Mouse (Mus musculus): ENCODE results near the gene Ddx49.

GRCm38 (mm10) chr8:70283136-70284077, 18.9 kb downstream of the Ddx49 start:
- no peak for TF ChIP-seq POLR2A (IDR thresholded peaks at IDR 0.05; ENCODE audit: borderline replicate concordance, insufficient read depth, low read length)
- TF ChIP-seq CTCF (IDR thresholded peaks at IDR 0.05; ENCODE audit: borderline replicate concordance, insufficient read depth, low read depth, low read length), result no peak

Measured in cerebellum, adult 2 months (tissue).